Mouse (Mus musculus): Measurements from ENCODE around the gene Ak7. TPM values are rescaled to one million over a fixed set of nuclear protein-coding genes. Genes with fewer than 3 reads are reported as not detected.
A peak's percentile ranks its signal among the peaks of the same experiment; 100 is the strongest.

Ak7 gene
- total RNA-seq, 2 experiments from 2014 or later, result not detected

GRCm38 (mm10) chr12:105785000-105785774 lies 79.4 kb downstream of the Ak7 start:
- ATAC-seq (replicated peaks; ENCODE audit: poor library complexity), result peak; percentile 60

- no peak for ATAC-seq (replicated peaks; ENCODE audit: poor library complexity)
These were observed 80.3 kb downstream of the Ak7 start for GRCm38 (mm10) chr12:105786113-105786512.

- no peak for ATAC-seq (replicated peaks; ENCODE audit: poor library complexity)
These were observed 81.8 kb downstream of the Ak7 start for GRCm38 (mm10) chr12:105787626-105788025.

GRCm38 (mm10) chr12:105789885-105790284 lies 84.1 kb downstream of the Ak7 start:
- no peak for ATAC-seq (replicated peaks; ENCODE audit: poor library complexity)

- ATAC-seq (replicated peaks; ENCODE audit: poor library complexity), result 0 out of 2 replicates have a peak, but pooled peaks have one; percentile 29
These were observed 89.1 kb downstream of the Ak7 start for GRCm38 (mm10) chr12:105794896-105795295.

- no peak for ATAC-seq (replicated peaks; ENCODE audit: poor library complexity)
These were observed 92.2 kb downstream of the Ak7 start for GRCm38 (mm10) chr12:105798001-105798400.

- no peak for ATAC-seq (replicated peaks; ENCODE audit: poor library complexity)
These were observed 100.0 kb downstream of the Ak7 start for GRCm38 (mm10) chr12:105805790-105806189.

GRCm38 (mm10) chr12:105806205-105806604 lies 100.4 kb downstream of the Ak7 start:
- ATAC-seq (replicated peaks; ENCODE audit: poor library complexity), result no peak

GRCm38 (mm10) chr12:105807416-105807815 lies 101.6 kb downstream of the Ak7 start:
- peak; percentile 32; the same call in 1 of the 2 replicates for ATAC-seq (replicated peaks; ENCODE audit: poor library complexity)

- peak; percentile 44; the same call in 1 of the 2 replicates for ATAC-seq (replicated peaks; ENCODE audit: poor library complexity)
These were observed 103.2 kb downstream of the Ak7 start for GRCm38 (mm10) chr12:105808945-105809344.

GRCm38 (mm10) chr12:105810608-105811007 lies 104.8 kb downstream of the Ak7 start:
- peak; percentile 53 for ATAC-seq (replicated peaks; ENCODE audit: poor library complexity)

GRCm38 (mm10) chr12:105813957-105814356 lies 108.2 kb downstream of the Ak7 start:
- ATAC-seq (replicated peaks; ENCODE audit: poor library complexity), result no peak

- 0 out of 2 replicates have a peak, but pooled peaks have one; percentile 20 for ATAC-seq (replicated peaks; ENCODE audit: poor library complexity)
These were observed 117.7 kb downstream of the Ak7 start for GRCm38 (mm10) chr12:105823472-105823871.

GRCm38 (mm10) chr12:105824743-105825142 lies 119.0 kb downstream of the Ak7 start:
- peak; percentile 93 for ATAC-seq (replicated peaks; ENCODE audit: poor library complexity)

- ATAC-seq (replicated peaks; ENCODE audit: poor library complexity), result no peak
These were observed 119.5 kb downstream of the Ak7 start for GRCm38 (mm10) chr12:105825266-105825665.

Other genes starting within 250 kb of the Ak7 start
- gene Bdkrb2, start 142.8 kb upstream of the Ak7 start, total RNA-seq (2015), result not detected in 2 replicates
- gene Bdkrb2, start 142.8 kb upstream of the Ak7 start, total RNA-seq (2017), result not detected in 2 replicates
- gene Bdkrb1, start 102.9 kb upstream of the Ak7 start, total RNA-seq (2015), result not detected in 2 replicates
- not detected in 2 replicates for gene Bdkrb1, start 102.9 kb upstream of the Ak7 start, total RNA-seq (2017)
- 16.8 and 23.4 TPM in 2 replicates for gene Gskip, start 21.1 kb upstream of the Ak7 start, total RNA-seq (2015)
- gene Gskip, start 21.1 kb upstream of the Ak7 start, total RNA-seq (2017), result 11.7 and 14.6 TPM in 2 replicates
- gene Atg2b, start 20.8 kb upstream of the Ak7 start, total RNA-seq (2015), result 24.0 and 34.3 TPM in 2 replicates
- gene Atg2b, start 20.8 kb upstream of the Ak7 start, total RNA-seq (2017), result 20.2 and 27.1 TPM in 2 replicates
- gene Papola, start 78.7 kb downstream of the Ak7 start, total RNA-seq (2015), result 223 and 232 TPM in 2 replicates
- gene Papola, start 78.7 kb downstream of the Ak7 start, total RNA-seq (2017), result 104 and 140 TPM in 2 replicates

All from megakaryocyte progenitor cell, adult 5-6 weeks (primary cell).